Mouse (Mus musculus): ENCODE measurements around the gene Gucy2c.

The Gucy2c gene

DNA sequence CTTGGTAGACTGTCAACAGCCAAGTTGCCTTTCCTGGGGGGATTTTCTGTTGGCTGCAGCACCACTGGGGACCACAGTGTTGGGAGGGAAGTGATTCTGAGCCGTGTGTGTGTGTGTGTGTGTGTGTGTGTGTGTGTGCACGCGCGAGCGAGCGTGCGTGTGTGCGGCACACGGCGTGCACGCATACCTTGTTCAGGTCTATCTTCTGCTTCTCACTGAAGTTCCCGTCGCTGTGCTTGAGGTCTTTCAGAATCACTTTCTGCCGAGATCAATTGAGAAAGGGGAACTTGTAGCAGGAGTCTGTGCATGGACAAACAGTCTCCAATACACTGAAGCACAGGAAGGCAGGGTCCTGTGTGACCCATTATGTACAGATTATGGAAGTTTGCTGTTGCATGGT is 53.4 kb downstream of the Gucy2c start:
- no peak for DNase-seq (ENCODE audit: low spot score)

DNA sequence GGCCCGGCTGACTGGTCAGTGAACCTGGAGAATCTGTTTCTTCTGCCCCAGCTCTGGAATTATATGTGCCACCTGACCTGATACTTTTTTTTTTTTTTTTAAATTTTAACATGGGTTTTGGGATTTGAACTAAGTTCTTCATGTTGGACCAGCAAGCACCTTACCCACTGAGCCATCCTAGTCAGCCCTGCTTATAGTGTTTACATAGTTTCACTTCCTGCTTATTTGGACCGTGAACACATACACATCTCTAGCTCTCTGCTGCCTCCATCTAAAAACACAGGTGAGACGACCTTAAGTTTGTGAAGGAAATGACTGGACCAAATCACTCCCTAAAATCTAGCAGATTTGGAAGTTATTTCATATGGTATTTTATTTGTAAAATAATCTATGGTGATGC is 58.4 kb downstream of the Gucy2c start:
- DNase-seq (ENCODE audit: low spot score), result no peak

DNA sequence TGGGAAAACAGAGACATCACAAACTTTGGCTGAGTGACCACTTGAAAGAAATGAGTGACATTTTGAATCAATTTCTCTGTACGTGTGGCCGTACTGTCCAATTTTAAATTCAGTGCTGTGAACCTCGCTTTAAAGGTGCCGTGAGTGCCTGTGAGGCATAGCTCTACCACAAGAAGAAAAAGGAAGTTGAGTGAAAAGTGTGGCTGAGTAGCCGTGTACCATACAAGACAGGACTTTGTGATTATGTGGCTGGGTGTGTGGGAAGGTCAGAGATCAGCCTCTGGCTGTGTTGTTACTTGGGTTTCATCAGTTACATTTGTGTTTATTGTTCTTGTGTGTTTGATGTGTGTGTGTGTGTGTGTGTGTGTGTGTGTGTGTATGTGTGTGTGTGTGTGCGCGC is 59.0 kb downstream of the Gucy2c start:
- DNase-seq (ENCODE audit: low spot score), result no peak

DNA sequence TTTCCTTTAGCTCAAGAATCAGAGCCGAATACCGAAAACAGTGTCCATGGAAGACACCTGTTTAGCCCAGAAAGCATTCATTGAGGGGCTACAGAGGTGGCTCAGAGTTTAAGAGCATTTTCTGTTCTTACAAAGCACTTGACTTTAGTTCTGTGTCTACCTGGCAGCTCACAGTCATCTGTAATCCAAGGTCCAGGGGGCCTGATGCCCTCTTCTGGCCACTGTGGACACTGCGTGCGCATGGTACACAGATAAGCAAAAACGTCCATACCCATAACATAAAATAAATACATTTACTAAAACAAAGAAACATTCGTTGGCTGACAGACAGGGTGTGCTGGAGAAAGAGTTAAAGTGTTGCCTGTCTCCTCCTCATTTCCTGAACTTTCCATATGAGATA is 59.6 kb downstream of the Gucy2c start:
- peak; percentile 79 for DNase-seq (ENCODE audit: low spot score)

DNA sequence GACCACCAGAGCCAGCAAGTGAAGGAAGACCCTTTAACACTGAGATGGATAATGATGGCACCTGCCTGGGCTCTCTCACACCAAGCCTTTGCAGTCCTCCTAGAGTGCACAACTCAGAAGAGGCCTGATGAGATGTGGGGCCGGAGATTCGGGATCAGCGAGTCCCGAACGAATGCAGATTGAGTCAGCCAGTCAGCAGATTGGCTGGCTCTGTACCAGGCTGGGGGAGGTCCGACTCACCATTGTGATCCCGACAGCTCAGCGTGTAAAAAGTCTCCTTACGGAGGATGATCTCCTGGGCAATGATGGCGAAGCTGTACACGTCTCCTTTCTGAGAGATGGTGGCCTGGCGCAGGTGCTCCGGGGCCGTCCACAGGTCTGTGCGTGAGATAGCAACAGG is 61.1 kb downstream of the Gucy2c start:
- DNase-seq (ENCODE audit: low spot score), result no peak

DNA sequence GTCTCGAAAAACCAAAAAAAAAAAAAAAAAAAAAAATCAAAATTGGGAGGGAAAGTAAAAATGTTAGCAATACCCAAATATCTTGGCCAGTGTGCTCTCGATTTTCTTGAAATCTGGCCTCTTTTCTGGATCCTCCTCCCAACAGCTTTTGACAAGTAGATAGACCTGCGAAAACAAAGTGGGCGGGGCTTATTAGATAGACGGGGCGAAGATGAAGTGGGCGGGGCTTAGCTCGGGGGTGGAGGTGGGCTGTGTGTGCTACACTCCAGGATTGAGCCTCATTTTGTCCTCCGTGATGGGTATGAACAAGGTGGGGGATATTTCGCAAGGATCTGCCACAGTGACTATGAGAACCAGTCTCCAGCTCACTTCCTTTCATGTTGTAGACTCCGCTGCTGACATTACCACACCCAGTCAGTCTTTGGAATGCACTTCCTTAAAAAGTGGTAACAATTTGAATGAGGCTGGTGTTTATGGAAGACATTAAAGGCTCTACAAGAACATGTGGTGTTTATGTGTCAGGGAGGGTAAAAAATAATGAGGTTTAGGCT is 65.6 kb downstream of the Gucy2c start:
- no peak for DNase-seq (ENCODE audit: low spot score)

DNA sequence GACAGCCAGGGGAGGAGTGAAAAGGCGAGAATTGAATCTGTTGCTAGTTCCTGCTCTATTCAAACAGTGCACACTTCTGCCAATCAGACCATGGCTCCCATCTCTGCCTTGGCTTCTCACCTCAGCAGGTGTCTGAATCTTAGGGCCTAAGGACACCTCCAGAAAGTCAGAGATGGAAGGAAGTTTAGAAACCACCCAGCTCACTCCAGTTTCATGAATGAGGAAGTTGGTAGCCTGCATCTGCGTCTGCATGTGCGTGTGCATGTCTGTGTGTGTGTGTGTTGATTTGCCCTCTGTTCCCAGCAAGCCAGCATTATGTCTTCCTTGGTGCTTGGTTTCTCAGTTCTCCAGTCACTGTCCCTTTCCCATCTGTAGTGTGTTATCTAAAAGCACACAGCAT is 67.5 kb downstream of the Gucy2c start:
- no peak for DNase-seq (ENCODE audit: low spot score)

DNA sequence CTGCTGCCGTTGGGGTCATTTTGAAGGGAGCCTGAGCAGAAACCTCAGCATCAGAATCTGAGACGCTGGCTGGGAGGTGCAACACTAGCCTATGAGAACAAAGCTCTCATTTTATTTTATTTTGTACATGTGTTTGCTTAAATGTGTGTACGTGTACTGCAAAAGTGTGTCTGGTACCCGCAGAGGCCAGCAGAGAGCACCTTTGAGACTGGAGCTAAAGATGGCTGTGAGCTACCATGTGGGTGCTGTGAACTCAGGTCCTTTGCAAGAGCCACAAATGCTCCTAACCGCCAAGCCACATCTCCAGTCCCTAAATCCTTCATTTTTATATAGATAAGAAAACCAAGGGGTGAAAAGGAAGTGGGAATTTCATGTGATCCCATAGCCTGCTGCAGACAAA is 71.2 kb downstream of the Gucy2c start:
- DNase-seq (ENCODE audit: low spot score), result no peak

DNA sequence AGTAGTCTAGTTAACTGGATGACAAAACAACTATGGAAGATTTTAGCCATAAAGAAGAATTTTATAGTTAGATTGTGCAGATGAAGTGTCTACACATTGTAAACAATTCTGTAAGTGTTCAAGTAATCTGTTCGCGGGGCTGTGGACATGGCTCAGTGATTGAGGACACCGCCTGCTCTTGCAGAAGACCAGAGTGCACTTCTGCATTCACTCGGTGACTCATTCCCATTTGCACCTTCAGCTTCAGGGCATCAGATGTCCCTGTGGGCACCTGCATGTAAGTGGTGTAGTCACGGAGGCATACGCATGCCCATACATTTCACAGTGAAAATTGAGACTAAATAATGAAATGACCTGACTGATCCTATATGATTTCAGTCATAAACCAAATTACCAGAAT is 73.0 kb downstream of the Gucy2c start:
- DNase-seq (ENCODE audit: low spot score), result no peak

DNA sequence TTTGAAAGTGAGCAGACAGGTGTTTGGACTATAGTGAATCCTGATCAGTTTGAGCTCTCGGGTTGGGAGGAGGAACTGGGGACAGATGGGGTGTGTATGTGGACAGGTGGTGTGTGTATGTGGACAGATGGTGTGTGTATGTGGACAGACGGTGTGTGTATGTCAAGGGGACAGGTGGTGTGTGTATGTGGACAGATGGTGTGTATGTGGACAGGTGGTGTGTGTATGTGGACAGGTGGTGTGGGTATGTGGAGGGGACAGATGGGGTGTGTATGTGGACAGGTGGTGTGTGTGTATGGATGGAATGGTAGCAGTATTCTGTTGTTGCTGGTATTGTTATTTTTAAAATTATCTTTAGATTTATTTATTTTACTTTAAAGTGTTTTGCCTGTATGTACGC is 79.7 kb downstream of the Gucy2c start:
- no peak for DNase-seq (ENCODE audit: low spot score)

DNA sequence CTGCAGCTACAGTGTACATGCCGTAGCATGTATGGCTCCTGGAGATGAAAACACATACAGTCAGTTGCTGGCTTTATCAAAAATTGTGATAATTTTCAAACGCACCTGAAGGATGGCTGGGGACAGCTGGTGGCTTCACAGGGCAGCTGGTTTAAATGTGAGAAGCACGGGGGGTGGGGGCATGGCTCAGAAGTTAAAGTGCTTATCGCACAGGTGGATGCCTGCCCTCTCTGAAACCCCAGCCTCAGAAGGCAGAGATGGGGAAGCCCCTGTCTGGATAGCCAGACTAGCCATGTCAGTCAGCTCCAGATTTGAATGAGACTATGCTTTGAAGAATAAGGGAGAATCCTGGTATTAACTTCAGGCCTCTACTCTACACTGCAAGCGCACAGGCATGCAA is 80.4 kb downstream of the Gucy2c start:
- DNase-seq (ENCODE audit: low spot score), result no peak

DNA sequence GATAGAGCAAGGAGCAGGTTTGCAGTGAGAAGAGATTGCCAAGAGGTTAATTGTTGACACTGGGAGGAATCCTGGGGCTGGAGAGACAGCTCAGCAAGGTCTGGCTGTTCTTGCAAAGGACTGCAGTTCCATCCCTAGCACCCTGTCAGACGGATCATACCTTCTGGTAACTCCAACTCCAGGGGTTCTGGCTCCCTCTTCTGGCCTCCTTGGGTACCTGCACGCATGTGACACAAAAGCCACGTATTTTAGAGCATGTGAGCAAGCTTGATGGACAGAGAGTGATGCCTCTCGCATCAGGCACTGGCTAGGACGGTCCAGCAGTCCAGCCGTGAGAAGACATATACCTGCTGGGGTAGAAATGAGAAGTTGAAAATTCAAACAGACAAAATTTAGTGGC is 90.3 kb downstream of the Gucy2c start:
- DNase-seq (ENCODE audit: low spot score), result no peak

DNA sequence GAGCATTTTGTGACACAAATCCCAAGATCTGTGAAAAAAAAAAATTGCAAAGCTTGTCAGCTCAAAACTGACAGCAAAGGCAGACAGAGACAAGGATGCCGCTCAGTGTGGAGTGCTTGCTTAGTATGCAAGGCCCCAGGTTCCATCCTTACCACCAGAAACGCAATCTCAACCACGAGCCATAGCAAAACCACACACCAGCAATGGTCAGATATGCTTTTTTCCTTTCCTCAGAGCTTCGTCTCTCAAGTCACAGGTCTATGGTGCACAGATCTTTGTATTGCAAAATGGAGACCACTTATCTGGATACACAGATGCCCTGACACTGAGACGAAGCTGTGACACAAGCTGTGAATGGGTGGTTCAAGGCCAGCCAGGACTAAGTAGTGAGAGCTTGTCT is 91.0 kb downstream of the Gucy2c start:
- DNase-seq (ENCODE audit: low spot score), result no peak

DNA sequence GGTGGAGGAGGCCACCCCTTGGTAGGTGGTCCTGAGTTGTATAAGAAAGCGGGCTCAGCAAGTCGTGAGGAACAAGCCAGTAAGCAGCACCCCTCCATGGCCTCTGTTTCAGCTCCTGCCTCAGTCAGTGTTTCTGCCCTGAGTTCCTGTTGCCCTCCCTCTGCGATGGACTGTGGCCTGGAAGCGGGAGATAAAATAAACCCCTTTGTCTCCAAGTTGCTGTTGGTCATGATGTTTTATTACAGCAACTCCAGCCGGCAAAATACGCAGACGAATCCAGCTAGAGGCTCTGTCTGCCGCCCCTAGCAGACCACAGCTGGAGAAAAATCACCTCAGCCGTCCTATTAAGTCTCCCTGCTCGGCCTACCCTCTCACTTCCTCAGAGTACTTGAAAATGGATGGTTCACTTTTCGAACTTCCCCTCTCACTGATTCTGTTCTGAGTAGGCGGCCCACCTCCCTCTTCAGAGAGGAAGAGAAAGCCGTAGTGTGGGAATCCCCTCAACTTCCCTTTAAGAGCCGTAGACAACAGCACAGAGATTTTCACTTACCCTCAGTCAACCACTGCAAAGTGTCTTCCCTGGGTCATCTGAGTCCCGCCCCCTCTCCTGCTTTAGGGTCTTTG is 91.7 kb downstream of the Gucy2c start:
- no peak for DNase-seq (ENCODE audit: low spot score)

DNA sequence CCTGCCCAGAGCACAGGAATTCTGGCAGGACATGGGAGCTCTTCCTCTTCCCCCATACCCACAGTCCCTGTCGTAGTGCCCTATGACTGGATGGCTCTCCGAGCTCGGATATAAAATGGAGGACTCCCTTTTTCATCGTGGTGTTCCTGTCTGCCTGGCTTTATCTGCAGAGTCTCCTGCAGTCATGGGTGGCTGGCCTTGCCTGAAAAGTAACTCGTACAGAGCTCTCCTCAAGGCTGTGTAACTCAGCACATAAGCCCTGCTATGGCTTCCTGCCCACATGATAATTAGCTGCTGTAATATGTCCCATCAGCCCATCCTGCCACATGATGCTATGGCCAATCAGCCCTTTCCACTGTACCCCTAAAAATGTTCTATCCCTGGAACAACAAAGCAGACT is 96.1 kb downstream of the Gucy2c start:
- no peak for DNase-seq (ENCODE audit: low spot score)

DNA sequence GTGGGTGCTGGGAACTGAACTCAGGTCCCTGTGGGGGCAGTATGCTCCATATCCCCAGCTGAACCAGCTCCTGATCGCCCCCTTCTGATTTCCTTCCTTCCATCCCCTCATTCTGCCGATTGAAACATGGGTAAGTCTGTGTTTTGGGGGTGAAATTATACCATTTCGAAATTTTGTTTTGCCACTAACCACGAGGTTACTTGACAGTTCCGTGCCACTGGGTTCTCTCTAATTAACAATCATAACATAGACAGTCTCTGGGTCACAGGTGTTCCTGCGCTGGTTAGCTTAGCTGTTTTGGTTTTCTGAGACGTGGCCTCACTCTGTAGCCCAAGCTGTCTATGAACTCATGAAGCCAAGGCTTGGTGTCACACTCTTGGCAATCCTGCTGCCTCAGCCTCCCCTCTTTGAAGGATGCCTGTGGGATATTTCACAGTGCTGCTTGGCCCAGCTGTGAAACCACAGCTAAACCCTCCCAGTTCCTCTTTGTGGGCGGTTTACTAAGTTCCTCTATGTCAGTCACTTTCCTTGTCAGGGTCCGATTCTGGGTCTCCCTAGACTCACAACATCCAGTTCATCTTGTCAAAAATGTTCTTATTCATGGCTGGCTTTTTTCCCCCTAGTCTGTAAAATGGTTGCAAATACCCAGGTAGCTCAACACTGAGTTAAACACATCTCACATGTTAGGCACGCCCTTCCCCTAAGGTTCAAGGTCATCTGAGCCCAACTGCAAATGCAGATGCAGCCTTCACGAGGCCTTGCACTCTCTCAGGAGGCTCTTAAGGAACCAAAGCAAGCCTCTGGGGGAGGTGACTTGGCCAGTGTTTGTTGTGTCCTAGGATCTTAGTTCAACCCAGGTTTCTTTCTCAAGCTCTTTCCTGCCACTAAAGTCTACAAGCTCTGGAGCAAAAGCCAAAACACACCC is 97.9 kb downstream of the Gucy2c start:
- no peak for DNase-seq (ENCODE audit: low spot score)

DNA sequence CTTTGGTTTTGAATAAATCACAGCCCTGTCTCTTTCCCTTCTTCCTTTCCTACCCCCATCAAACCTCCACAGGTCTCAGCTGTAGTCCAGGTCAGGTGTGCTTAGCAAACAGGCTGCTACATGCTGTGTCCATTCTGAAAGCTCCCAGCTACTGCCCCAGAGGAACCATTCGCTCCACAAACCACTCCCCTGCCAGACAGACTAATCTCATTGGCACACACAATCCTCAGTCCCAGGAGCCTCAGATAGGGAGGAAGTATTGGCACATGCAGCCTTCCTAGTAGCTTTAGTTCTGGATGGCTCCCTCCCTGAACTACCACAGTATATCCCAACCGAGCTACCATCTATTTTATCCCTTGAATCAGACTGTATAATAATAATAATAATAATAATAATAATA is 102.2 kb downstream of the Gucy2c start:
- DNase-seq (ENCODE audit: low spot score), result no peak

DNA sequence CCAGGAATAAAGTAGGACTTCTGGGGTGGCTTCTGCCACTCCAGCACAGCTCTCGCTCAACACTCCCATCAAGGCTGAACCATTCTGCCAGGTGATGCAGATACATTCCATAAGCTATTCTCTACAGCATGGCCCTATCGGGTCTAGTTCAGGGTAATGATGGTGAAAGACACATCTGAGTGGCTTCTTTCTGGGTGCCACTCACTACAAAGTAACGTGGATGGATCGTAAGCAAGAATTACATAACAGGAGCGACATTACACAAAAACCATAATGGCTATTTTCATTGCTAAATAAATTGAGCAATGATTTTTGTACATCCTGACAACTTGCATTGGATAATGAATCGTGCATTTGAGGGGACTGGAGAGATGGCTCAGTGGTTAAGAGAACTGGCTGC is 106.6 kb downstream of the Gucy2c start:
- no peak for DNase-seq (ENCODE audit: low spot score)

DNA sequence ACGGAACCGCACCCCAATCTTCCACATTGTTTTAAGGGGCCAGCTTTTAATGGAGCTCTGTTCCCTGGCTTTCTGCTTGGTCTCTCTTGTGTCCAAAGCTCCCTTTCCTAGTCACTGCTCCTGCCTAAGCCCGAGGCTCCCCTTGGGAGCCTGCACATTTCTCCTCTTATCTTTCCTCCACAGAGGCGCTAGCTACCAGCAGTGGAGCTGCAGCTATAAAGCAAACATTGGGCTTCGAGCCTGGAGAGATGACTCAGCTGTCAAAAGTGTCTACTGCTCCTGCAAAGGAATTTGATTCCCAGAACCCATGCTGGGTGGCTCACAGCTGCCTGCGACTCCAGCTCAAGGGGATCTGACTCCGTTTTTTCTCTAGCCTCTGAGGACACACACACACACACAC is 109.1 kb downstream of the Gucy2c start:
- peak; percentile 27 for DNase-seq (ENCODE audit: low spot score)

DNA sequence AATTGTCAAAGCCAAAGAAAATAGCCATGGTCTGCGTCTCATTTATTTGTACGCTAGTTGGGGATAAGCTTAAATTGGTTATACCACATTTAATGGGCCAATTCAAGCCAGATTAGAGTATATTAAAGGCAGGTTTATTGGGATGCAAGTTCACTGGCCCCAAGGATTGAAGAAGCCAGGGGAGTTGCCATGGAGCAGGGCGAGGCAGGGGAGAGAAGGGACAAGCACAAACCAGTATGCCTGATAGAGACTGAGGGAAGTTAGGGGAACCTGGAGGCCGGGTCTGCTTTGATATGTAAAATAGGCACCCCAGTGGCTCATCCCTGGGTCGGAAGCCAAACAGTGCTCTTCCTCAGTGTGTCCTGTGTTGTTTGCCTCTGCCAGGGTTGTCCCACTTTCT is 112.3 kb downstream of the Gucy2c start:
- DNase-seq (ENCODE audit: low spot score), result no peak

DNA sequence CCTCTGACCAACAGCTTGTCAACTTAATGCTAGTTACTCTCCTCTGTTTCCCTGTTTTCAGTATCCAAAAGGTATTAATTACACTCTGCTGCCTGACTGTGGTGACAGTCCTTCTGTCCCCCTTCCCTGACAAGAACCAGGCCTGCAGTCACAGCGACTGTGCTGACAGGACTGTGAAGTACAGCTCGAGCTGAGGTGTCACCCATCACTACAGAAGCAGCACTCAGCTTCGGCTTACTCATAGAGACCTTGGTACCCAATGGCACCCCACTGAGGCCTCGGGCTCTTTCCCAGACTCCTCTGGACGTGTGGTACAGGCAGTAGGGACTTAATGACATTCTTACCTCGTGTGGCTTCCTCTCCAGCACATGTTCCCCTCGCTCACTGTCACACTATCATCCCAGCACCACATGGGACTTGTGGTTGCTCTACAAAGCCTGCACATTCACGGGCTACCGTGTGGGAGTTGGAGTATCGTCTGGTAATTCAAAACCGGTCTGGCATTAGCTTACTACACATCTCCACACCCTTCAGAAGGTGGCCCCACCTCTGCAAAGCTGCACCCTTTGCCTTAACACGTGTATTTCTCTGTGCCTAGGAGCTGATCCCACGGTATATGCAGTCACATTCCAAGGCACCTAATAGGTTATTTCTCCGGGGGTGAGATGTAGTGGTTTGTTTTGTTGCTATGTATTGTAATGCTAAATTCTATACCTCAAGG is 113.1 kb downstream of the Gucy2c start:
- no peak for DNase-seq (ENCODE audit: low spot score)

DNA sequence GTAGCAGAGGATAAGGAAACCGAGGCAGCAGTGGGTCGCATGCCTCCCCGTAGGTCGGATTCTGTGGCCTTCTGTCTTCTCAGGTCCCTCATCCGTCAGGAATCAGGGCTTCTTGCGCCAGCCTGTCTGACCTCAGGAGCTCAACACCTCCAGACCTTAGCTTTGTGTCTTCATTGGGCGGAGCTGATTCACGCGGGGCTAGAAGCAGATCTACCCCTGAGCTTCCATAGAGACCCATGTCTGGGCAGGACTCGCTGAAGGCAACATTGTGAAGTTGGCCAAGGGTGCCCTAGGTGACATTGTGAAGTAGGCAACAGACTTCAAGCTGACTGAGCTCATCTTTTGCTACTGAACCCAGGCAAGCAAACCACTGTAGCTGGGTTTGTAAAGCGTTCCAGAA is 119.5 kb downstream of the Gucy2c start:
- DNase-seq (ENCODE audit: low spot score), result no peak

DNA sequence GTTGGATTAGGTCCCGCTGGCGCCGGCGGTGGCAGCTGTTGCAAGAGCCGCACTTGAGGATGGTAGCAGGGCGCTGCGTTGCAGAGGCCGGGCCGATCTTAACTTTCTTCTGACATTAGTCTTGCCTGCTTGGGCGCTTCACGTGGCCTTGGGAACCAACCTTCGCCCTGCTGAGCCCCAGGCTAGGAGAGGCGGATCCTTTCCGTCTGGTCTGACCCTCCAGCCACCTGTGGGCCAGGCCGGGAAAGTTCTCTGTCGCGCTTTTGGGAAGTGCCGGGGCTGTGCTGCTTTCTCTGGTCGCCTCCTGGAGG is 119.9 kb downstream of the Gucy2c start, which contains the start of gene Plbd1:
Gene Plbd1 (minus strand): TSS at position 223 of the 311 bp plus-strand sequence.
- DNase-seq (ENCODE audit: low spot score), result peak; percentile 58
